Mouse (Mus musculus): ENCODE measurements around the gene Mkln1. TPM values are rescaled to one million over a fixed set of nuclear protein-coding genes. Genes with fewer than 3 reads are reported as not detected.

The Mkln1 gene
- total and polyA plus RNA-seq, 2 experiments from 2014 or later: 44.4 to 84.0 TPM

- DNase-seq (ENCODE audit: low spot score) (no peak), ATAC-seq (ENCODE audit: low FRiP score) (no peak)
- no peak overlapping the region for H3K27ac ChIP-seq (ENCODE audit: low read depth, low read length)
- WGBS: 8% methylated on average over 16 of the region's 16 CpGs
- H3K36me3 ChIP-seq (ENCODE audit: insufficient read depth, low read length): no peaks in the 10 kb centered on the region
- TF ChIP-seq CTCF (IDR thresholded peaks at IDR 0.05): no peak
- H3K9ac ChIP-seq (replicated peaks; ENCODE audit: low read length, poor library complexity, severe bottlenecking): peak overlapping the region; percentile 72; the same call in 1 of the 2 replicates
- peaks cover 7% of the 10 kb centered on the region for H3K4me1 ChIP-seq (ENCODE audit: insufficient read depth, low read length)
- H3K9me3 ChIP-seq (ENCODE audit: low read length): no peaks in the 10 kb centered on the region
- H3K27me3 ChIP-seq (ENCODE audit: insufficient read depth, low read length): no peaks in the 10 kb centered on the region
- H3K4me2 ChIP-seq (ENCODE audit: low read depth, low read length, poor library complexity, severe bottlenecking): peak overlapping the region; percentile 91
- peak overlapping the region; percentile 81 for H3K4me3 ChIP-seq (ENCODE audit: low read depth, low read length)
These were observed 164.0 kb downstream of the Mkln1 start for GRCm38 (mm10) chr6:31562371-31563080.

GRCm38 (mm10) chr6:31563235-31564181 is 165.0 kb downstream of the Mkln1 start, which contains the start of gene Podxl:
Gene Podxl, minus strand, starts transcription at chr6:31563981.
- no peaks in the 10 kb centered on the region for H3K27me3 ChIP-seq (ENCODE audit: insufficient read depth, low read length)
- ATAC-seq (ENCODE audit: low FRiP score) (peak; percentile 78), DNase-seq (ENCODE audit: low spot score) (peak; percentile 73)
- H3K36me3 ChIP-seq (ENCODE audit: insufficient read depth, low read length): no peaks in the 10 kb centered on the region
- peak within 1 kb of the TSS; percentile 81 for H3K4me3 ChIP-seq (ENCODE audit: low read depth, low read length)
- peak within 1 kb of the TSS; percentile 72 for H3K9ac ChIP-seq (replicated peaks; ENCODE audit: low read length, poor library complexity, severe bottlenecking)
- WGBS: under 1% methylated on average over 81 of the region's 91 CpGs
- peaks cover 7% of the 10 kb centered on the region for H3K4me1 ChIP-seq (ENCODE audit: insufficient read depth, low read length)
- H3K4me2 ChIP-seq (ENCODE audit: low read depth, low read length, poor library complexity, severe bottlenecking): peak within 1 kb of the TSS; percentile 91
- H3K27ac ChIP-seq (ENCODE audit: low read depth, low read length): no peak within 1 kb of the TSS; the same call in 1 of the 2 replicates
- no peak for TF ChIP-seq CTCF (IDR thresholded peaks at IDR 0.05)
- no peaks in the 10 kb centered on the region for H3K9me3 ChIP-seq (ENCODE audit: low read length)

GRCm38 (mm10) chr6:31564182-31564531 is 165.6 kb downstream of the Mkln1 start:
- WGBS: under 1% methylated on average over 18 of the region's 18 CpGs
- DNase-seq (ENCODE audit: low spot score) (no peak), ATAC-seq (ENCODE audit: low FRiP score) (no peak)
- Histone ChIP-seq H3K9ac (replicated peaks; ENCODE audit: low read length, poor library complexity, severe bottlenecking) (peak overlapping the region; percentile 72), H3K4me3 (ENCODE audit: low read depth, low read length) (peak overlapping the region; percentile 81), H3K4me1 (ENCODE audit: insufficient read depth, low read length) (peaks cover 7% of the 10 kb centered on the region), H3K27ac (ENCODE audit: low read depth, low read length) (no peak overlapping the region; the same call in 1 of the 2 replicates), H3K4me2 (ENCODE audit: low read depth, low read length, poor library complexity, severe bottlenecking) (peak overlapping the region; percentile 91), H3K27me3 (ENCODE audit: insufficient read depth, low read length) (0 out of 2 replicates have a peak, but pooled peaks cover 5% of the 10 kb centered on the region), H3K36me3 (ENCODE audit: insufficient read depth, low read length) (no peaks in the 10 kb centered on the region), H3K9me3 (ENCODE audit: low read length) (no peaks in the 10 kb centered on the region)
- no peak for TF ChIP-seq CTCF (IDR thresholded peaks at IDR 0.05)

GRCm38 (mm10) chr6:31564901-31565391 is 166.4 kb downstream of the Mkln1 start:
- no peak overlapping the region for H3K27ac ChIP-seq (ENCODE audit: low read depth, low read length)
- no peaks in the 10 kb centered on the region for H3K36me3 ChIP-seq (ENCODE audit: insufficient read depth, low read length)
- peak; percentile 26 for DNase-seq (ENCODE audit: low spot score)
- no peak for ATAC-seq (ENCODE audit: low FRiP score)
- H3K4me2 ChIP-seq (ENCODE audit: low read depth, low read length, poor library complexity, severe bottlenecking): peak overlapping the region; percentile 91
- 0 out of 2 replicates have a peak, but pooled peaks cover 5% of the 10 kb centered on the region for H3K27me3 ChIP-seq (ENCODE audit: insufficient read depth, low read length)
- H3K4me1 ChIP-seq (ENCODE audit: insufficient read depth, low read length): peaks cover 5% of the 10 kb centered on the region
- H3K9me3 ChIP-seq (ENCODE audit: low read length): no peaks in the 10 kb centered on the region
- H3K9ac ChIP-seq (replicated peaks; ENCODE audit: low read length, poor library complexity, severe bottlenecking): no peak overlapping the region
- TF ChIP-seq CTCF (IDR thresholded peaks at IDR 0.05): no peak
- 1% methylated on average over 17 of the region's 17 CpGs for WGBS
- H3K4me3 ChIP-seq (ENCODE audit: low read depth, low read length): peak overlapping the region; percentile 81; the same call in 1 of the 2 replicates

Other genes starting within 250 kb of the Mkln1 start
- 15.1 and 16.3 TPM in 2 replicates for gene Podxl, start 165.2 kb downstream of the Mkln1 start, total RNA-seq (2014; rRNA removed)
- 5.7 and 6.0 TPM in 2 replicates for gene Podxl, start 165.2 kb downstream of the Mkln1 start, polyA plus RNA-seq (2015; fragmentation: Nextera tagmentation; extraction: Ambion mirVana)

All from midbrain, postnatal 0 days (tissue).